Mouse (Mus musculus) CH12.LX (cell line): ENCODE data around the gene 4930595D18Rik. TPM values are rescaled to one million over a fixed set of nuclear protein-coding genes. Genes with fewer than 3 reads are reported as not detected.

Source experiments
- DNase-seq: peaks from one replicate; pipeline ENCODE4 v3.0.0-alpha.2; 2013; ENCODE audit errors: extremely low read depth
- H3K27ac ChIP-seq: 2 replicates; pipeline ENCODE4 v1.5.1; 2012; ENCODE audit warnings: low read depth, mild to moderate bottlenecking, control low read depth, moderate library complexity; ENCODE audit not compliant: insufficient read depth
- H3K27me3 ChIP-seq: replicated peaks from 2 replicates; pipeline ENCODE3; 2012; ENCODE audit warnings: inconsistent platforms
- H3K36me3 ChIP-seq, 2 experiments: replicated peaks in 1 of 2; 2 replicates each; pipeline versions ENCODE3 to v1.6.1; 2012; ENCODE audit warnings: inconsistent platforms in 1 of 2, low read length in 1 of 2, mild to moderate bottlenecking in 1 of 2, mixed read lengths in 1 of 2, moderate library complexity in 1 of 2; ENCODE audit not compliant: control insufficient read depth in 1 of 2, insufficient read depth in 1 of 2
- H3K4me1 ChIP-seq, 2 experiments: 2 replicates each; pipeline ENCODE4 v1.6.1; 2012; ENCODE audit warnings: inconsistent platforms in 1 of 2, moderate library complexity in 1 of 2; ENCODE audit not compliant: insufficient read depth in 2 of 2, control insufficient read depth in 1 of 2
- H3K4me2 ChIP-seq: 2 replicates; pipeline ENCODE4 v1.6.1; 2012; ENCODE audit warnings: low read depth, mild to moderate bottlenecking, control low read depth; ENCODE audit not compliant: poor library complexity, insufficient read depth, severe bottlenecking
- H3K4me3 ChIP-seq, 3 experiments: fragments of 150-350 bp in 1 of 3; sonication (generic) in 1 of 3; replicated peaks in 1 of 3; 2 replicates each; pipeline versions ENCODE3 to v1.5.1; 2011 to 2012; ENCODE audit warnings: low read depth in 2 of 3, low read length in 2 of 3, mild to moderate bottlenecking in 2 of 3, moderate library complexity in 2 of 3, control low read depth in 1 of 3, improper control_type of control experiment in 1 of 3, inconsistent platforms in 1 of 3, mixed read lengths in 1 of 3; ENCODE audit not compliant: poor library complexity in 1 of 3
- H3K79me2 ChIP-seq: replicated peaks from 2 replicates; pipeline ENCODE4 v1.6.1; 2012; ENCODE audit warnings: mild to moderate bottlenecking, moderate library complexity; ENCODE audit not compliant: control insufficient read depth, poor library complexity, insufficient read depth, severe bottlenecking; ENCODE audit errors: extremely low read depth
- H3K9ac ChIP-seq: 2 replicates; pipeline ENCODE4 v1.6.1; 2012; ENCODE audit warnings: low read depth, mild to moderate bottlenecking, control low read depth, moderate library complexity; ENCODE audit not compliant: insufficient read depth
- H3K9me3 ChIP-seq: replicated peaks from 2 replicates; pipeline ENCODE3; 2012; ENCODE audit warnings: low read length, inconsistent platforms, mixed read lengths
- BHLHE40 ChIP-seq: IDR thresholded peaks from 2 replicates; pipeline ENCODE4 v1.6.1; 2011; ENCODE audit warnings: mild to moderate bottlenecking, low read depth, low read length, improper control_type of control experiment
- CHD1 ChIP-seq: IDR thresholded peaks from 2 replicates; pipeline ENCODE4 v1.6.1; 2012; ENCODE audit warnings: low read depth, low read length, improper control_type of control experiment, inconsistent platforms
- E2F4 ChIP-seq: IDR thresholded peaks from 2 replicates; pipeline ENCODE4 v1.6.1; 2011; ENCODE audit warnings: low read depth, low read length, improper control_type of control experiment; ENCODE audit not compliant: insufficient replicate concordance
- ELF1 ChIP-seq: IDR thresholded peaks from 2 replicates; pipeline ENCODE4 v1.6.1; 2014; ENCODE audit warnings: low read depth, mild to moderate bottlenecking, inconsistent platforms, low read length, improper control_type of control experiment
- ETS1 ChIP-seq: conservative IDR thresholded peaks from 2 replicates; pipeline ENCODE4 v1.6.1; 2012; ENCODE audit warnings: low read depth, mild to moderate bottlenecking, inconsistent platforms, low read length, improper control_type of control experiment, moderate library complexity
- GABPA ChIP-seq: IDR thresholded peaks from 2 replicates; pipeline ENCODE4 v1.6.1; 2012; ENCODE audit warnings: low read depth, low read length, improper control_type of control experiment, inconsistent platforms; ENCODE audit not compliant: insufficient replicate concordance
- IRF4 ChIP-seq: IDR thresholded peaks from 2 replicates; pipeline ENCODE4 v1.6.1; 2014; ENCODE audit warnings: low read depth, mild to moderate bottlenecking, inconsistent platforms, low read length, improper control_type of control experiment
- JUN ChIP-seq: IDR thresholded peaks from 2 replicates; pipeline ENCODE4 v1.6.1; 2011; ENCODE audit warnings: low read depth, mild to moderate bottlenecking, low read length, improper control_type of control experiment, moderate library complexity; ENCODE audit not compliant: insufficient read depth
- JUND ChIP-seq: conservative IDR thresholded peaks from 2 replicates; pipeline ENCODE4 v1.6.1; 2011; ENCODE audit warnings: low read depth, low read length, improper control_type of control experiment
- MAFK ChIP-seq: IDR thresholded peaks from 2 replicates; pipeline ENCODE4 v1.6.1; 2011; ENCODE audit warnings: low read length, improper control_type of control experiment; ENCODE audit not compliant: insufficient replicate concordance
- MAX ChIP-seq: IDR thresholded peaks from 2 replicates; pipeline ENCODE4 v1.6.1; 2011; ENCODE audit warnings: low read length, improper control_type of control experiment
- MEF2A ChIP-seq: IDR thresholded peaks from 2 replicates; pipeline ENCODE4 v1.6.1; 2014; ENCODE audit warnings: low read depth, mild to moderate bottlenecking, inconsistent platforms, low read length, improper control_type of control experiment, borderline replicate concordance
- NELFE ChIP-seq: IDR thresholded peaks from 2 replicates; pipeline ENCODE4 v1.6.1; 2011; ENCODE audit warnings: low read depth, low read length, improper control_type of control experiment
- NRF1 ChIP-seq: IDR thresholded peaks from 2 replicates; pipeline ENCODE4 v1.6.1; 2014; ENCODE audit warnings: low read depth, mild to moderate bottlenecking, inconsistent platforms, low read length, improper control_type of control experiment, moderate library complexity
- PAX5 ChIP-seq: IDR thresholded peaks from 2 replicates; pipeline ENCODE4 v1.6.1; 2012; ENCODE audit warnings: low read length, inconsistent platforms, mixed read lengths
- POLR2A ChIP-seq: IDR thresholded peaks from 2 replicates; pipeline ENCODE4 v1.6.1; 2011; ENCODE audit warnings: low read depth, mild to moderate bottlenecking, improper control_type of control experiment, low read length
- RAD21 ChIP-seq: IDR thresholded peaks from 2 replicates; pipeline ENCODE4 v1.6.1; 2011; ENCODE audit warnings: low read depth, mild to moderate bottlenecking, low read length, improper control_type of control experiment, moderate library complexity
- SIN3A ChIP-seq: IDR thresholded peaks from 2 replicates; pipeline ENCODE4 v1.6.1; 2012; ENCODE audit warnings: low read length, improper control_type of control experiment, inconsistent platforms
- SMC3 ChIP-seq: IDR thresholded peaks from 2 replicates; pipeline ENCODE4 v1.6.1; 2011; ENCODE audit warnings: low read depth, low read length, improper control_type of control experiment
- TBP ChIP-seq: conservative IDR thresholded peaks from 2 replicates; pipeline ENCODE4 v1.6.1; 2011; ENCODE audit warnings: low read depth, low read length, improper control_type of control experiment
- USF1 ChIP-seq: IDR thresholded peaks from 2 replicates; pipeline ENCODE4 v1.6.1; 2014; ENCODE audit warnings: low read depth, mild to moderate bottlenecking, inconsistent platforms, low read length, improper control_type of control experiment
- USF2 ChIP-seq: conservative IDR thresholded peaks from 2 replicates; pipeline ENCODE4 v1.6.1; 2011; ENCODE audit warnings: low read depth, low read length, improper control_type of control experiment
- ZC3H11A ChIP-seq: IDR thresholded peaks from 2 replicates; pipeline ENCODE4 v1.6.1; 2012; ENCODE audit warnings: low read depth, mild to moderate bottlenecking, inconsistent platforms, low read length, improper control_type of control experiment
- ZNF384 ChIP-seq: IDR thresholded peaks from 2 replicates; pipeline ENCODE4 v1.6.1; 2012; ENCODE audit warnings: low read depth, low read length, improper control_type of control experiment, inconsistent platforms
- dilution Hi-C: fragments of 300-500 bp; cut with MboI; formaldehyde crosslinking; loops from 2 replicates; pipeline ENCODE4 v1.14.3; 2020; ENCODE audit warnings: low sequenced_read_pairs; ENCODE audit not compliant: extremely low pct_unique_long_range_greater_than_20kb, extremely low pct_ligation_motif_present
- in situ Hi-C: fragments of 300-500 bp; cut with MboI; formaldehyde crosslinking; loops from 3 replicates; pipeline ENCODE4 v1.14.3; 2019; ENCODE audit warnings: low sequenced_read_pairs, low pct_ligation_motif_present, low pct_unique_long_range_greater_than_20kb, mixed read lengths
- polyA plus RNA-seq: library from polyadenylated mRNA; unstranded; fragments of >175 nt; gene quantifications from 2 replicates; pipeline ENCODE4 v1.2.1, GENCODE M21; 2012; ENCODE audit warnings: low read depth; ENCODE audit not compliant: insufficient read length
- total RNA-seq, 2 experiments: library from RNA; depleted of rRNA; stranded (reverse); fragments of 300-350 nt in 1 of 2; fragments of >200 nt in 1 of 2; gene quantifications; 2 replicates each; pipeline ENCODE4 v1.2.3; 2012 to 2014

Gene 4930595D18Rik
- total and polyA plus RNA-seq, 3 experiments: 0.57 TPM; not detected in 2

DNA sequence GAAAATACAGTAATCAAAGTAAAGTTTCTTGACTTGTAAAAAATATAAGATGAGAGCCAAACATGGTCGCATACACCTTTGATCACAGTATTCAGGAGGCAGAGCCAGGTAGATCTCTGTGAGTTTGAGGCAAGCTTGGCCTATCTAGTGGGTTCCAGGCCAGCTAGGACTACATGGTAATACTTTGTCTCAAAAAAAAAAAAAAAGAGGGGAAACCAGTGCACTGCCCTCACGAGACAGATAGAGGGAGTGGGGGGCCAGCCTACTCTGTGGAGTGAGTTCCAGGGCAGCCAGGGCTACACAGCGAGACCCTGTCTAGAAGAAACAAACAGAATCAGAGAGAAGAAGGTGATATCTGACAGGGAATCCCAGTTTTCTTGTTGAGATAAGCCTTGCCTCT, 23.4 kb upstream of the 4930595D18Rik start:
- no peak for DNase-seq
- H3K36me3 ChIP-seq: peaks cover 8 to 64% of the 10 kb centered on the region in 2 experiments
- in situ Hi-C loops (no loop called here), dilution Hi-C loops (no loop called here)
- no peaks in the 10 kb centered on the region for H3K27me3 ChIP-seq
- peaks cover 0 to 15% of the 10 kb centered on the region in 2 experiments; a peak in 1 of 4 replicates for H3K4me1 ChIP-seq
- H3K79me2 ChIP-seq: peaks cover 16% of the 10 kb centered on the region
- no peak overlapping the region for H3K4me2 ChIP-seq
- H3K27ac ChIP-seq: no peak overlapping the region
- no peak overlapping the region for H3K9ac ChIP-seq
- no peaks in the 10 kb centered on the region for H3K9me3 ChIP-seq
- TF ChIP-seq TBP: no peak
- no peak for TF ChIP-seq JUND
- TF ChIP-seq USF1: no peak
- no peak for TF ChIP-seq RAD21
- TF ChIP-seq NELFE: no peak
- no peak for TF ChIP-seq JUN
- TF ChIP-seq NRF1: no peak
- TF ChIP-seq IRF4: no peak
- TF ChIP-seq ELF1: no peak
- TF ChIP-seq MAX: no peak
- no peak for TF ChIP-seq POLR2A
- no peak for TF ChIP-seq SIN3A
- TF ChIP-seq PAX5: no peak
- no peak for TF ChIP-seq GABPA
- TF ChIP-seq USF2: no peak
- no peak for TF ChIP-seq SMC3
- no peak overlapping the region for H3K4me3 ChIP-seq

DNA sequence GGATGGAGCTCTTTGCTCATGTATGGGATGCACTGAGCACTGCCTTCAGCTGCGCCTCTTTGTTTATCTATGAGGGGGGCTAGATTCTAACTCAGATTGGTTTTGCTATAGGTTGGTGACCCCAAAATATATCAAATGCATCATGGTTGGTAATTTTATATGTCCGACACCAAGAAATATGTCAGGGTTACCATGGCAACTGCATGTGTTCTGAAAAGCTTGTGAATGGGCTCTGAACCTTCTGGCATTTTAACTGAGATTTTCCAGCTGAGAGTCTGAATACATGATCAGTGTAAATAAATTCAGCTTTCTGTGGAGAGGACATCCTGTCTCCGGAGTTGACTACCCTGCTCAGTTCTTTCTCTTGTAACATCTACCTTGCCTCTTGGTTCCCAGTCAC, 19.7 kb upstream of the 4930595D18Rik start:
- H3K27ac ChIP-seq: no peak overlapping the region
- dilution Hi-C loops (no loop called here), in situ Hi-C loops (no loop called here)
- peaks cover 15% of the 10 kb centered on the region for H3K79me2 ChIP-seq
- H3K4me3 ChIP-seq: no peak overlapping the region
- no peak overlapping the region for H3K4me2 ChIP-seq
- TF ChIP-seq RAD21 (no peak), POLR2A (no peak), SMC3 (no peak), E2F4 (no peak), BHLHE40 (no peak), USF1 (no peak), SIN3A (no peak), GABPA (no peak), NRF1 (no peak), ZC3H11A (no peak), ETS1 (no peak), ZNF384 (no peak), MAFK (no peak), ELF1 (no peak), NELFE (no peak), CHD1 (no peak), JUN (no peak), TBP (no peak), MEF2A (no peak)
- H3K9ac ChIP-seq: no peak overlapping the region
- DNase-seq: no peak
- no peaks in the 10 kb centered on the region for H3K9me3 ChIP-seq
- H3K27me3 ChIP-seq: no peaks in the 10 kb centered on the region
- peaks cover 2 to 5% of the 10 kb centered on the region in 2 experiments; a peak in 3 of 4 replicates for H3K4me1 ChIP-seq
- H3K36me3 ChIP-seq: peaks cover 13 to 75% of the 10 kb centered on the region in 2 experiments
